Mouse (Mus musculus): ENCODE measurements at regions not wholly inside any gene's neighbourhood (a gene's known extent, or its start where the extent isn't known, plus 50 kb on each side); places are given as distances from the start of the nearest gene placed in this dataset.

- TF ChIP-seq POLR2A (IDR thresholded peaks at IDR 0.05; ENCODE audit: insufficient read length, low read depth) (no peak), TCF12 (IDR thresholded peaks at IDR 0.05; ENCODE audit: insufficient read depth, poor library complexity, severe bottlenecking) (no peak)
These were observed 202.9 kb upstream of the Hs6st1 start for GRCm38 (mm10) chr1:35865263-35865662.
